Mouse (Mus musculus): ENCODE measurements at regions not wholly inside any gene's neighbourhood (a gene's known extent, or its start where the extent isn't known, plus 50 kb on each side); places are given as distances from the start of the nearest gene placed in this dataset.

GRCm38 (mm10) chr9:35339492-35340262 is 72.0 kb downstream of the Rpusd4 start:
- no peaks in the 10 kb centered on the region for H3K27me3 ChIP-seq
- POLR2A ChIA-PET = interaction anchor here (1.1 kb wide), 1 partner anchor 28 kb away, joined by 3 read pairs; no protein-coding TSS in a partner anchor
- in situ Hi-C loops (cut with MboI; ENCODE audit: low pct_unique_long_range_greater_than_20kb) = no loop called here
- no peak for TF ChIP-seq CTCF (IDR thresholded peaks at IDR 0.05)
- CTCF ChIA-PET = interaction anchor here (0.8 to 1.5 kb wide), 3 partner anchors 10 to 21 kb away, joined by 3 to 4 read pairs (median 3); no protein-coding TSS in a partner anchor
- DNase-seq (ENCODE audit: low read depth, low spot score) (no peak), ATAC-seq (no peak)

- POLR2A ChIA-PET = interaction anchor here (1.1 kb wide), 1 partner anchor 27 kb away, joined by 3 read pairs; no protein-coding TSS in a partner anchor
Observed at GRCm38 (mm10) chr9:35340263-35340573, 72.6 kb downstream of the Rpusd4 start.

GRCm38 (mm10) chr9:35340811-35341210 is 73.1 kb downstream of the Rpusd4 start:
- no peak for DNase-seq (ENCODE audit: low read depth, low spot score)
- POLR2A ChIA-PET = interaction anchor here (1.1 kb wide), 1 partner anchor 27 kb away, joined by 3 read pairs; no protein-coding TSS in a partner anchor
- no peak for ATAC-seq
- no peak for TF ChIP-seq CTCF (IDR thresholded peaks at IDR 0.05)
- CTCF ChIA-PET = interaction anchor here (0.9 to 3.4 kb wide), 2 partner anchors 11 to 12 kb away, joined by 3 to 15 read pairs; no protein-coding TSS in a partner anchor
- in situ Hi-C loops (cut with MboI; ENCODE audit: low pct_unique_long_range_greater_than_20kb) = no loop called here
- H3K27me3 ChIP-seq = no peaks in the 10 kb centered on the region

More at GRCm38 (mm10) chr9:35340263-35340573, 72.6 kb downstream of the Rpusd4 start:
- no peak for ATAC-seq
- CTCF ChIA-PET = interaction anchor here (0.9 kb wide), 1 partner anchor 11 kb away, joined by 3 read pairs; no protein-coding TSS in a partner anchor
- TF ChIP-seq CTCF (IDR thresholded peaks at IDR 0.05) = no peak
- DNase-seq (ENCODE audit: low read depth, low spot score) = no peak
- in situ Hi-C loops (cut with MboI; ENCODE audit: low pct_unique_long_range_greater_than_20kb) = no loop called here
- no peaks in the 10 kb centered on the region for H3K27me3 ChIP-seq

GRCm38 (mm10) chr9:35341386-35341785 is 73.7 kb downstream of the Rpusd4 start:
- DNase-seq (ENCODE audit: low read depth, low spot score) (no peak), ATAC-seq (no peak)
- H3K27me3 ChIP-seq = no peaks in the 10 kb centered on the region
- no peak for TF ChIP-seq CTCF (IDR thresholded peaks at IDR 0.05)
- POLR2A ChIA-PET = no interaction called here
- in situ Hi-C loops (cut with MboI; ENCODE audit: low pct_unique_long_range_greater_than_20kb) = no loop called here
- CTCF ChIA-PET = interaction anchor here (1.7 to 3.4 kb wide), 2 partner anchors 11 to 17 kb away, joined by 4 to 15 read pairs; no protein-coding TSS in a partner anchor

GRCm38 (mm10) chr9:35342436-35342835 is 74.8 kb downstream of the Rpusd4 start:
- CTCF ChIA-PET = interaction anchor here (1.0 to 3.4 kb wide), 5 partner anchors 8 to 60 kb away, joined by 3 to 15 read pairs (median 3); no protein-coding TSS in a partner anchor
- no peak for TF ChIP-seq CTCF (IDR thresholded peaks at IDR 0.05)
- POLR2A ChIA-PET = no interaction called here
- in situ Hi-C loops (cut with MboI; ENCODE audit: low pct_unique_long_range_greater_than_20kb) = no loop called here
- ATAC-seq (peak; percentile 92), DNase-seq (ENCODE audit: low read depth, low spot score) (no peak)
- H3K27me3 ChIP-seq = no peaks in the 10 kb centered on the region

- POLR2A ChIA-PET = no interaction called here
- no peak for ATAC-seq
- H3K27me3 ChIP-seq = no peaks in the 10 kb centered on the region
- no peak for DNase-seq (ENCODE audit: low read depth, low spot score)
- no peak for TF ChIP-seq CTCF (IDR thresholded peaks at IDR 0.05)
- CTCF ChIA-PET = interaction anchor here (1.0 to 3.4 kb wide), 5 partner anchors 9 to 61 kb away, joined by 3 to 15 read pairs (median 3); no protein-coding TSS in a partner anchor
- in situ Hi-C loops (cut with MboI; ENCODE audit: low pct_unique_long_range_greater_than_20kb) = no loop called here
Observed at GRCm38 (mm10) chr9:35343336-35343735, 75.7 kb downstream of the Rpusd4 start.

GRCm38 (mm10) chr9:35344374-35344773 is 76.6 kb upstream of the Cdon start:
- ChIA-PET CTCF (interaction anchor here (3.4 kb wide), 1 partner anchor 8 kb away, joined by 15 read pairs; no protein-coding TSS in a partner anchor), POLR2A (no interaction called here)
- no peak for DNase-seq (ENCODE audit: low read depth, low spot score)
- H3K27me3 ChIP-seq = no peaks in the 10 kb centered on the region
- TF ChIP-seq CTCF (IDR thresholded peaks at IDR 0.05) = no peak
- no peak for ATAC-seq
- in situ Hi-C loops (cut with MboI; ENCODE audit: low pct_unique_long_range_greater_than_20kb) = no loop called here

GRCm38 (mm10) chr9:35346378-35346777 is 74.5 kb upstream of the Cdon start:
- ATAC-seq = no peak

GRCm38 (mm10) chr9:35350046-35350552 is 70.8 kb upstream of the Cdon start:
- no peaks in the 10 kb centered on the region for H3K27me3 ChIP-seq
- ATAC-seq = no peak
- POLR2A ChIA-PET = no interaction called here
- no peak for DNase-seq (ENCODE audit: low read depth, low spot score)
- in situ Hi-C loops (cut with MboI; ENCODE audit: low pct_unique_long_range_greater_than_20kb) = no loop called here
- CTCF ChIA-PET = interaction anchor here (1.2 kb wide), 1 partner anchor 9 kb away, joined by 3 read pairs; no protein-coding TSS in a partner anchor
- no peak for TF ChIP-seq CTCF (IDR thresholded peaks at IDR 0.05)

More at GRCm38 (mm10) chr9:35346378-35346777, 74.5 kb upstream of the Cdon start:
- POLR2A ChIA-PET = no interaction called here
- in situ Hi-C loops (cut with MboI; ENCODE audit: low pct_unique_long_range_greater_than_20kb) = no loop called here
- no peaks in the 10 kb centered on the region for H3K27me3 ChIP-seq
- TF ChIP-seq CTCF (IDR thresholded peaks at IDR 0.05) = no peak
- CTCF ChIA-PET = interaction anchor here (1.1 kb wide), 1 partner anchor 8 kb away, joined by 3 read pairs; no protein-coding TSS in a partner anchor
- DNase-seq (ENCODE audit: low read depth, low spot score) = no peak

- ChIA-PET POLR2A (no interaction called here), CTCF (interaction anchor here (3.1 kb wide), 1 partner anchor 9 kb away, joined by 15 read pairs; no protein-coding TSS in a partner anchor)
- no peak for DNase-seq (ENCODE audit: low read depth, low spot score)
- no peaks in the 10 kb centered on the region for H3K27me3 ChIP-seq
- in situ Hi-C loops (cut with MboI; ENCODE audit: low pct_unique_long_range_greater_than_20kb) = no loop called here
- no peak for ATAC-seq
- no peak for TF ChIP-seq CTCF (IDR thresholded peaks at IDR 0.05)
Observed at GRCm38 (mm10) chr9:35351576-35351975, 69.4 kb upstream of the Cdon start.

Data from Patski (cell line).